Mouse (Mus musculus) left cerebral cortex, postnatal 4 days (tissue): ENCODE results near the gene Hk1. TPM values are rescaled to one million over a fixed set of nuclear protein-coding genes. Genes with fewer than 3 reads are reported as not detected.

Experiments used
- DNase-seq: peaks from one replicate; pipeline ENCODE4 v3.0.0-alpha.2; 2022
- intact Hi-C: fragments of 180-260 bp; cut with DNase I; formaldehyde crosslinking; loops from one replicate; pipeline ENCODE4 v1.15.1; 2025
- total RNA-seq, 2 experiments: library from RNA; stranded (reverse); gene quantifications; 2 replicates each; pipeline ENCODE4 v1.2.3; 2021

The Hk1 gene
- total RNA-seq, 2 experiments from 2014 or later = 239 to 253 TPM

DNA sequence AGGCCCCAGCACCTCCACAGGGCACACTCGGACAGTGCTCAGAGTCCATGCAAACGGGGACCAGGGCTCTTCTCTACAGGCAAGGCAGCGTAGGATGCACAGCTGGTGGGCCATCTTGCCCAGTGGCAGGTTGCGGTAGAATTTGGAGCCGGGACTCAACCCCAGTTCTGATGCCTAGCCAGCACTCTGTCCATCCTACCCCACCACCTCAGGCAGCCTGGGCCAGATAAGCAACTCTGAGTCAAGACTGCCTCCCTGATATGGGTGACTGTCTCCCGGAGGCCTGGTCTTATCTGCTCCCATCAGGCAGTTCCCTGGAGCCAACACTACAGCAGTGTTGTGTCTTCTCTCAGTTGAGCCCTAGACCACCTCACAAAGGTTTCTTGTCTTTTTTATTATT, 37.2 kb downstream of the Hk1 start:
- intact Hi-C loops = no loop called here
- no peak for DNase-seq

DNA sequence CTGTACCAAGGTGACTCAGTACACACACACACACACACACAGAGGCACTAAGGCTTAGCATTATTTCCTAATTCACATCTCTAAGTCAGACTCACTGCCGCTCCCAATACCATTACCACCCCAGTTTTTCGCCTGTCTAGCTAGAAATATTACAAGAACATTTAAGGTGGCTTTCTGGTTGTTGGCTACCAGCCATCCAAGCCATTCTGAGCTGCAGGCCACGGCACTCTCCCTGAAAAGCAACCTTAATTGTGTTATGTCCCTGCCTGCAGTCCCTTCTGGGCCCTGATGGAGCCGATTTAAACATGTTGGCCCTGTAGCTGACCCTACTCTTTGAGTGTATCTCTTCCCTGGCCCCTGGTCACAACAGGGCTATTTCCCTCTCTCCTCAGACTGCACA, 37.8 kb downstream of the Hk1 start:
- intact Hi-C loops = no loop called here
- no peak for DNase-seq

DNA sequence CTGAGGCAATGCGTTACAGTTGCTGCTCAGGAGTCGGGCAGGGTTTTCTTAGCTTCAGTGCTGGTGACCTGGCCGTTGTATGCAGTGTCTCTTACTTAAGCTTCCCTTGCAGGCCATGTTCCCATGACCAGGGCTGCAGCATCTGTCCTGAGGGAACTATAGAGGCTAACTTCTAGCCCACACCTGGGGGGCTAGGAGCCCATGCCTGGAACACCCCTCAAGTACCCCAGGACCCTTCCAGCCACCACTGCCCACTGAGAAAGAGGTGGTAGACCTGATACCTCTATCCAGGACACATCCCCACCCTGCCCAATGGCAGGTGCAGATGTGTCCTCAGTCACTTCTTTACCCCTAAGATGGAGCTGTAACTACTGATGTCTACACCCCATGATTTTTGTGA, 38.7 kb downstream of the Hk1 start:
- no peak for DNase-seq
- intact Hi-C loops = no loop called here

DNA sequence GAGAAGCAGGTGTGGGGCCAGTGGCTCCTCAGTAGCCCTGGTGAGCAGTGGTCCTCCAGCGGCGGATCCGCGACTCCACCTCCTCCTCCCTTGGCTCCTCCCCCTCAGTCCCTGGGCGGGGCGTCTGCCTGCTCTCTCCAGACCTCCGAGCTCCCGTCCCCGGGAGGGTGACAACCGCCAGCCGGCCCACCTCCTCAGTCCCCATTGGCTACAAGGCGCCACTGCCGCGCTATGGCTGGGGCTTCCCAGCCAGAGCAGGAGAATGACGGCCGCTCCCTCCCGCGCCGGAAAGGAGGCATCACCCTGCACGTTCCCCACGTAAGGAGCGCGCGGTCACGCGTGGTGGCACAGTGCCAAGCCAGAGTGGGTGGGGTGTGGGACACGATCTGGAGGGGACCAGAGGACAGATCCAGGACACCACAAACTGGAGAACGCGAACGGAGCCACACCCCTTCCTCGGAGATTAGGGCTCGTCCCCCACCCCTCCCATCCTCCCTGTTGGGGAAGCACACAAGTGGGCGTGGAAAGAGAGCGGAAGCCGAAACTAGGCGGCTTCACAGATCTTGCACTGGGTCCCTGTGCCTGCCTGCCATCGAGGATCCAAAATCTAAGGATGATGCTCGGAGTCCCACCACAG, 39.5 kb downstream of the Hk1 start:
- intact Hi-C loops = no loop called here
- peak; percentile 98 for DNase-seq

DNA sequence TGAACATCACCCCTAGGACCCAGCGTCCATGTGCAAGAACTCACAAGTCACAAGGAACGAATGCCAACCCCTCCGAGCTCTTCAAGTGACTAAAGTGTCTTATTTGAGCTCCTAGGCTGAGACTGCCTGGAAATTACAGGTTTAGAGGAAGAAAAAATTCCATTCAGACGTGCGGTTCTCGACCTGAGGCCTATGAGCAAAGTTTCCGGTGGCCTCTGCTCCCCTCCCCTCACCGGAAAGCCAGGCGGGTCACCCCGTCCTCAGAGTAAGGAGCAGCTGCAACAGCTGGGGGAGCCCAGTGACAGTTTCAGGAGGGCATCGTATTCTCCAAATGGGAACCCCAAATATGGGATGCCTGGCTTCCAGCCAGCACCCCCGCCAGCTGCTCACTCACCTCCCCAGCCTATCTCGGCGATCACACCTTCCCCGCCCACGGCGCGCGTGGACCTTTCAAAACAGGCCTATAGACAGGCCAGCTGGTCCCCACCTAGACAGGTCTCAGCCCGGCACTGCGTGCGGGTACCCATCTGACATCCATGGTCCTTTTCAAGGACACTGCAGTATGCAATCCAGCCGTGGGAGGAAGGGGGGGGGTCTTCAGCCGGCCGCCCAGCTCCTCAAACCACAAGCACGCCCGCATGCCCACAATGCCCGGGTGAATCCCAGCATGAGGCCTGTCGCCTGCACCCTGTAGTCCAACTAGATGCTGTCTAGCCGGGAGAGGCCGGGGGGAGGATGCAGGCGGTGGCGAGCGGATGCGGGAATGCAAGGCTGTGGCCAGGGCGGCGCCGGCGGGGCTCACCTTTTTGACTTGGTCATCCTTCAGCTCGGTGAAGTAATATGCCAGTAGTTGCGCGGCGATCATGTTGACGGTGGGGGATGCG, 40.3 kb downstream of the Hk1 start:
- DNase-seq = peak; percentile 43
- intact Hi-C loops = no loop called here

DNA sequence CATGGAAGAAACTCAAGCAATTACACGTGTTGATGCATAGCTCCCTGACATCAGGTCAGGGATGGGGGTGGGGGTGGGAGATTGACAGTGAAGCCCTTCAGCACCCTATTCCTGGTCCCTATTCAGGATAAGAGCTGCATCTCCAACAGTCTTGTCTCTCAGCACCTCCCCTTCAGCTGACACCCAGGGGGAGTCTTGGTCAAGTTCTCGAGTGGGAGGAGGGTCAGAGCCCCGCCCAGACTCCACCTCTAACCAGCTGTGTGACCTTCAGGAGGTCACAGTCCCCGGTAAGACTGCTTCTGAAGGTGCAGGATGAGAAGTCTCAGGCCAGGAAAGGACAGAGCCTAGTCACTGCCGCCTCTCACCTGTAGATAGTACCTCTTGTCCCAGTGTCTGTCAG, 41.1 kb downstream of the Hk1 start:
- no peak for DNase-seq
- intact Hi-C loops = no loop called here

DNA sequence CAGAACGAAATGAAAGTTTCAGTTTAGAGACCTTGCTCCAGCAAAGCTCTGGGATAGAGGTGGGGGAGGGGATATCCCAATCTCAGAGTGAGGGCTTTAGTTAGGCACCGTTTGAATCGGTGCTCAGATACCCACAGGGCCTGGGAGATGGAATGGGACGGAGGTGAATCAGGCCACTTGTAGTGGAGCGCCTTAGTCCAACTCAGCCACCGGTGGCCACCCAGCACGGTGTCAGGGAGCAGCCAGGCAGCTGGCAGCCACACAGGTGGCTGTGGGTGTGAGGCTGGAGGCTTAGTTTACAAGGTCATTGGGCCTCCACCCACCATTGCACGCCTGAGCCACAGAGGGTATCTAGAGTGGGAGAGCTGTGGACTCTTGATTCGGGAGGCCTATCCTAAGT, 41.5 kb downstream of the Hk1 start:
- intact Hi-C loops = no loop called here
- DNase-seq = no peak

DNA sequence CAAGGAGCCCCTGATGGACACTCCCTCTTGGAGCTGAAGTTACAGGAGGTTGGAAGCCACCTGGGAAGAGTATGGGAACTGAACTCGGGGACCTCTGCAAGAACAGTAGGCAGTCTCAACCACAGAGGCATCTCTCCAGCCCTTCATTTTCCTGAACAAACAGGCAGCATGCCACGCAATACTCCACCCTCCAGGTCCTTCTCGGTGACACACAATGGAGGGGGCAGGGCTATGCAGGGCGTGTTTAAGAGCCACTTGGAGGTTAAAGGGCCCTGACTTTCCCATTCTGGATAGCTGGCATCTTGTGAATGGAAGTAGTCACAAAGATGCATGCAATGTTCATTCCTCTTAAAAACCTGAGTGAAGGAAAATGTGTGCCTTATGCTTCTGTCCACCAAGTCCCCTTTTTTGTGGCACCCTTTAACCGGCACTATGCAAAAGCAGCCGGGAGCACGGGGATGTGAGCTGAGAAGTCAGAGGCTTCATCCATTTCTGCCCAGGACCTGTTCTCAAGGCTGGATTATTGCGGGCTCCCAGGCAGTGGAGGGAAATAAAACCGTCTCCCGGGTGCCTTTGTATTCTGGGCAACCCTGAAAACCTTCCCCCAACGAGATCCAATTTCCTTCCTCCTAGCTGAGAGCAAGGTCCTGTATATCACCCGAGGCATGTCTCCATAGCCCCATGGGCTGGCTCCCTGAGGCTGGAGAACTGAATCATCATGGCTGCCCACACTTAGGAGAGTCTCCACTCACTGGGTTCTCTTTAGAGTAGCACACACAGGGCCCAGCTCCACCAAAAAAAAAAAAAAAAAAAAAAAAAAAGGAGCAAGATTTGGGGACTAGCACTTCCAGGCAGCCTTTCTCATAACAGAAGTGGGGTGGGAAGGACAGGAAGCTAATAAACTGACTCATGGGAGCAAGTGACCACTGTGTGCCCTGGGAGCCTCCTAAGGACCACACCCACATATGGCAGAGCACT, 42.8 kb downstream of the Hk1 start:
- intact Hi-C loops = no loop called here
- DNase-seq = no peak

DNA sequence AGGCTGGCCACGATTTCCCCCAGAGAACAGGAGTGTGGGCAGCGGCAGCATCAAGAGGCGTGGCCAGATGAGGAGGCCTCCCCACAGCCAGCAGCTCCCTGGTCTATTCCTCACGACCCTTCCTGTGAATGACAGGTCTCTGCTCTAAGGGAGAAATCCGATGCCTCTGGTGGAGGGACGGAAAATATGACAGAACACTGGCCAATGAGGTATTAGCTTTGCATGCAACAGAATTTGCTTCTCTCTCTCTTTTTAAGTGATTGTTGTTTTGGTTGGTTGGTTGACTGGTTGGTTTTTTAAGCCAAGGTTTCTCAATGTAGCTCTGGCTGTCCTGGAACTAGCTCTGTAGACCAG, 44.3 kb downstream of the Hk1 start:
- intact Hi-C loops = no loop called here
- no peak for DNase-seq

DNA sequence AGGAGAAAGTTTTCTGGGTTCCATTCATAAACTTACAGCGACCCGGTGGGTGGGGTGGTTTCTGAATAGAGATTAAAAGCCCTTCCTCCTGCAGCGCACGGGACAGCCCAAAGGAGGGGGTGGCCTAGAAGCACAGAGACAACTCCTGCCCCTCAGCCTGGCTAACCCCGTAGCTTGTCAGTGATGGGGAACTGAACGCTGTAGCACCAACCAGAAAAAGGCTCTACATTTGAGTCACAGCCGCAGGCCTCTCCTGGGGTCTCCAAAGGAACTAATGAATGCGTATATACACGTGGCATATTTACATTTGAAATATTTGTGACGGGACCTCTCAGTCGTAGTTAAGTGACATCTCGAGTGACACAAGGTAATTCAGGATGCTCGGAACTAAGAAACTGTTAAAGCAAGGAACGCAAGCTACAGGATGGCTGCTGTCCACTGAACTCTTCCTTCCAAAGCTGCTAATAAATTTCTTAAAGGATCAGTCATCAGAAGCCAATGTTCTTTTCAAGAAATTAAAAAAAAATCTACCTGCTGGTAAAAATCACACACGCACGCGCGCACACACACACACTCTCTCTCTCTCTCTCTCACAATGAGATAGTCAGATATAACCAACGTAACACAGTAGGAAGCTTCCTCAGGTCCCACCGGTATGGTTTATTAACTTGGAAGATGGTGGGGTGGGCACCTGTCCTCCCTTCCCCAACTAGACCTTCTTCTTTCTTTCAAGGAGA, 44.9 kb downstream of the Hk1 start:
- intact Hi-C loops = no loop called here
- no peak for DNase-seq

DNA sequence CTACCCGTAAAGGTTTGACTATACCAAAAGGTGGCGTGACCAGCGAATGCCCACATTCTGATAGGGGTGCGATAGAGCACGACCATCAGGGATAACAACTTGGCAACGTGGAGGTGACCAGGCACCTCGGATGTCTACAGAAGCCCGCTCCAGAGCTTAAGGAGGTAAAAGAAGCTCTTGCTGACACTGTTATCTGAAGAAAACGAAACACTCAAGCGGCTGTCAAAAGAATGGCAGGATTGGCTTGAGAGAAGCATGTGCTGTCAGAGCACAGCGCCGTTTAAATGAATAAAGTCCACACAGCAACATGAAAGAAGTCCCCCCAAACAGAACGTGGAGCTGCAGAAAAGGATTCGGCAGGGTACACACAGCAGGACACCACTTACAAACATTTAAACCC, 46.4 kb downstream of the Hk1 start:
- intact Hi-C loops = no loop called here
- DNase-seq = no peak

DNA sequence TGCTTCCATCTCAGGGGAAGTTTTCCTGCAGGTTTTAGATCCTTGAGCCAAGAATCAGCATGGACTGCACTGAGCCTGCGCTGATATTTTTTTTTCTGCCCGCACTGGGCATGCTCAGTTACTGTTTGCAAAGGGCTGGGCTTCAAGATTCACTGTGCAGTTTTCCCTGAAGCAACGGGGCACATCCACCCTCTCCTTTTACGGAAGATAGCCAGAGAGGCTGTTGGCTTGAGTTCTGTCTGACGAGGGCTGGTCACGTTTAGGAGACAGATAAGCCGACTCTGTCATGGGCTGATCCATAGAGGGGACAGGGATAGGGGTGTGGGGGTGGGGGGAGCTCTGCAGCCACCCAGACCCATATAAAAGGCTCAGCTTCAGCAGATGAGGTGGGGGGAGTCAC, 47.2 kb downstream of the Hk1 start:
- peak; percentile 18 for DNase-seq
- intact Hi-C loops = no loop called here

DNA sequence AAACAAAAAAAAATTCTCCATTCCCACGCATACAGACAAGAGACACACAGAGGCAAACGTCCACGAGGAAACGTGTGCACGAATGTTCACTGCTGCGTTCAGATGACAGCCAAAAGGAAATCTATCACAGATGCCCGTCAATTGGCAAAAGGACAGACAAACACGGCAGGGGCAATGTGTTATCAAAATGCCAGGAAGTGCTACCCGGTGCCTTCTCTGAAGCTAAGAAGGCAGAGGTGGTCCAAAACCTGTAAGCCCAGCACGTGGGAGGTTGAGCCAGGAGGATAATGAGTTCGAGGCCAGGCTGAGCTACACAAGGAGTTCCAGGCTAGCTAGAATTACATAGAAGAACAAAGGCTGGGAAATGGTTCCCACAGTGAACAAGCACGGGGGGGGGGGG, 47.9 kb downstream of the Hk1 start:
- intact Hi-C loops = no loop called here
- no peak for DNase-seq

DNA sequence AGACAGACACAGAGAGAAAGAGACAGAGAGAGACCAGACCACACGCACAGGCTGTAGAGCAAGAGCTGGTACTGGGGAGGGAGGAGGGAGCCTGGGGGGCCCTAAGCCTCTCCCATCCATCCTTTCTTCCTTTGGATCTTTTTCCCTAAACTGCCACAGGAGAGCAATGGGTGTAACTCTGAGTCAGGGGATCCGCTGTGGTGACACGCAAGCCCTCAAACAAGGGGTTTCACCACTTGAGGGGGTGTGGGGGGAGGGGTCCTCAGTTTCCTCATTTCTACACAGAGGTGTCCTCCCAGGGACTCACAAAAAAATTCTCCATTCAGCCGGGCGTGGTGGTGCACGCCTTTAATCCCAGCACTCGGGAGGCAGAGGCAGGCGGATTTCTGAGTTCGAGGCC, 48.4 kb downstream of the Hk1 start:
- intact Hi-C loops = no loop called here
- DNase-seq = no peak

DNA sequence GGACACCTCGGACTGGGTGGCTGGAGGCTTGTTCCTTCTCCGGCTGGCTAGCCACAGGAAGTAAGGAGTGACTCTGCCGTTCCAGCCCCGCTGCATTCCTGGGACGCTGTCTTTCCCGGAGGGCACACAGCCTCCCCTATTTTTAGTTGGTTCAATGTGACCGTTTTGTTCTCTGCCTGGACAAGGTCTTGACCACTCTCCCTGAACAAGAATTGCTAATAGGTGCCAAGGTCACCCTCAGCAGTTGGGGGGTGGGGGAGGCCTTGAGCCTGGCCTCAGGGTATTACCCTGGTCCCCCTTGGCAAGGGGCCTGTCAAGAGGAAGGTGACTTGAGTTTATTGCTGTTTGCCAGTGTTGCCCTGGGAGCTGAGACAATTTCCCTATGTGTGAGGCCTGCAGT, 49.9 kb downstream of the Hk1 start:
- DNase-seq = no peak
- intact Hi-C loops = no loop called here

DNA sequence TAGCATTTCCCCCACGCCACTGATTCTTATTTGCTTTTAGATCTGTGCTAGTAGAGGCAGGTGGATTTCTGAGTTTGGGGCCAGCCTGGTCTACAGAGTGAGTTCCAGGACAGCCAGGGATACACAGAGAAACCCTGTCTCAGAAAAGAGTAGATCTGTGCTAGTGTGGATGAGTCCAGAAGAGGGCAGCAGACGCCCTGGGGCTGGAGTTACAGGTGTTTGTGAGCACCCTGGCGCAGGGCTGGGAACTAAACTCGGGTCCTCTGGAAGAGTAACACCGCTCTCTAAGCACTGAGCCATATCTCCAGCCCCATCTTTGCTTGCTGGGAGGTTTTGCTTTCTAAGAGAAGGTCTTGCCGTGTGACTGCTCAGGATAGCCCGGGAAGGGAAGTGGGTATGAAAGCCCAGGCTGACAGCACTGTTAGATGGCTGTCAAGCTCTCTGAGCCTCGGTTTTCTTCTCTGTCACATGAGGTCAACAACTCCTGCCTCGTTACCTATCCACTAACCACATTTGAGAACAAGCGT, 50.8 kb downstream of the Hk1 start:
- intact Hi-C loops = no loop called here
- DNase-seq = no peak

DNA sequence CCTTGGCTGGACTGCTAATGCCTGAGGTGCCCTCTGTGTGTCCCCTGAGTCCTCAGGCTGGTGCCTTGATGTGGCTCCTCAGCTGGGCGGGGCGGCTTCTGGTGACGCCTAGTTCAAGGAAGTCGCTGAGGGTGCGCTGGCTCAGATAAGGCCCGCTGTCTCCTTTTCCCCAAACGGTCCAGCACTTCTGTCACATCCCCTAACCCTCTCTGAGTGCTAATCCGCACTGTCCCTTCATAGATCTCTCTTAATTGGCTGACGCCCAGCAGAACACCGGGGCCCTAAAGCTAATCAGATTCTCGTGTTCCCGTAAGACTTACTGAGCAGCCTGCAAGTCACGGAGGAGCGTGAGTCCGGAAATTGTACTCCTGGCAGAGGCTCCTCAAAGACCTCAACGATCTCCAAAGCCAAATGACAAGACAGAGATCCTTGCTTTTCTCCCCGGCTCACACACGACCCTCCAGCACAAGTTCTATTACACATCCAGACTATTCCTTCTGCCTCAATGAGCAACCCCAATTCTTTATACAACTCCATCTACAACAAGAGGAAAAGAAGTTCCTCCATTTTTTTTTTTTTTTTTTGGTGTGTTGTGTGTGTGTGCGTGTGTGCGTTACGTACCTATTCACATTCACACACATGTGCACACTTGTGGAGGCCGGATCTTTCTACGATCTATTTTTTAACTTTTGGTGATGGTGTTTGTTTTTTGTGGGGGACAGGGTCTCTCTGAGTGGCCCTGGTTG, 52.0 kb downstream of the Hk1 start:
- peak; percentile 27 for DNase-seq
- intact Hi-C loops = no loop called here

DNA sequence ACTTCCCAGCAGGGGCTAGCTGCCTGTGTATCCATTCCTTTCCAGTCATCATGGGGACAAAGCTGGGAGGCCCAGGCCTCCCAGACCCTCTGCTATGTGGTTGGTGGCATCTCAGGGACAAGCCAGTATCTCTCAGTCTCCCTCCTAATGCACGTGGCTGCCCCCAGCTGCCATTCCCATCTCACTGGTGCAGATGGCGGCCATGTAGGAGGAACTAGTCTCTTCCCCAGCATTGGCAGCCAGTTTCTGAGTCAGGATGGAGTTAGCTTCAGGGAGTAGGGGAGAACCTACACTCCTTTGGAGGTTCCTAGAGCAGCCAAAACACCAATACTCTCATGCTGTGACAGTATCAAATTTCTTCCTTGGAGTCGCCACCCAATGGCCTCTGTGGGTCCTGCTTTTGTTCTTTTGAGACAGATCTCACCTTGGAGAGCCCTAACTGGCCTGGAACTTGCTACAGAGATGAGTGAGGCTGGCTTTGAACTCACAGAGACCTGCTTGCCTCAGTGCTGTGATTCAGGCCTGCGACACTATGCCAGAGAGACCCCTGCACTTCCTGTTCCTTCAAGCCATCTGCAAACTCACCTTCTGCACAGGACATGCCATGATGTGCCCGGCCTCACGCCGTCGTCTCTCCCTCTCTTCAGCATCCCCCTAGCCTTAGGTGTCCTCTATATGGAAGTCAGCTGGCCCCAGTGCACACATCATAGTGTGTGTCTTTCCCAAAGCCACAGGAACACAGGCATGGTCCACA, 52.7 kb downstream of the Hk1 start:
- intact Hi-C loops = no loop called here
- no peak for DNase-seq

DNA sequence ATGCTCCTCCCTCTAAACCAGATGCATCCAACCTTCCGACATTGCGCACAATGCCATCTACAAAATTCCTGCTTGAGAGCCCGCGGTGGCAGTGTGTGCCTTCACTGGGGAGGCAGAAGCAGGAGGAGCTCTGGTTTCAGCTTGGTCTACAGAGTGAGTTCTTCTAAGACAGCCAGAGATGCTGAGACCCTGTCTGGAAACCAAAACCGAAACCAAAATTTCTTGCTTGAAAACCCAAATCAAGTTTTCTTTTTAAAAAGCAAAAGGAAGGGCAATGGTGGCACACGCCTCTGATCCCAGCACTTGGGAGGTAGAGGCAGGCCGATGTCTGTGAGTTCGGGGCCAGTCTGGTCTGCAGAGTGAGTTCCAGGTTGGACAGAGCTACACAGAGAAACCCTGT, 53.7 kb downstream of the Hk1 start:
- intact Hi-C loops = no loop called here
- DNase-seq = no peak
